Mouse (Mus musculus): ENCODE results near the gene Plekhg6.

- TF ChIP-seq GATA1 (IDR thresholded peaks at IDR 0.05; ENCODE audit: borderline replicate concordance, low read length) (no peak), FLI1 (IDR thresholded peaks at IDR 0.05; ENCODE audit: low read length) (no peak)
Measured at GRCm38 (mm10) chr6:125314746-125315145, 65.8 kb downstream of the Plekhg6 start.

Measured in megakaryocyte, embryonic 14.5 days (primary cell).